Mouse (Mus musculus): ENCODE data around the gene 6430550D23Rik. TPM values are rescaled to one million over a fixed set of nuclear protein-coding genes. Genes with fewer than 3 reads are reported as not detected.

6430550D23Rik gene
- 2.7 TPM for polyA plus RNA-seq (2017; shearing (Covaris generic))

GRCm38 (mm10) chr2:156007888-156008532, at the start of gene 6430550D23Rik, which contains the start of gene Ergic3:
Gene 6430550D23Rik, minus strand, starts transcription at chr2:156007977.
Gene Ergic3, plus strand, starts transcription at chr2:156008045.

DNA sequence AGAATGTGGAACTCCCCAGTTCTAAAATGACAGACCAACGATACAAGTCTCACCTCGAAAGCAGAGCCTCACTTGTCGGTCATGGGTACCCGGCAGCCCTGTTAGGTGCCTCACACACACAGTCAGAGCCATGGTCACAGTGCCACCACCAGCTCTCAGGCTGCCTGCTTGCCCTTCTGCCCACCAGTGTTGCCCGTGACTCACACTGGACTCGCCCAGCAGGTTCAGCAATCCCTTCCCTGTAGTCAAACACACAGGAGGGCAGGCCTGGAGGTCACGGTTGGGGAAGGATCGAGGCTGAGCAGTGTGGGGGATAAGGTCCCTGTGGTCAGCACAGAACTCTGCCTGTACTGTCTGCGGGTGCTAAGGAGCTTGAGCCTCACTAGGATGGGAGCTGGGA, 45.0 kb upstream of the 6430550D23Rik start, which contains the start of gene Fer1l4:
Gene Fer1l4 (minus strand): TSS at position 132 of the 400 bp plus-strand sequence.

GRCm38 (mm10) chr2:155956134-155957059, 51.4 kb downstream of the 6430550D23Rik start, which contains the start of gene Cep250:
Gene Cep250, plus strand, starts transcription at chr2:155956458.

GRCm38 (mm10) chr2:155945124-155945523, 62.7 kb downstream of the 6430550D23Rik start, which contains the start of gene Gdf5:
Gene Gdf5, minus strand, starts transcription at chr2:155945367.

DNA sequence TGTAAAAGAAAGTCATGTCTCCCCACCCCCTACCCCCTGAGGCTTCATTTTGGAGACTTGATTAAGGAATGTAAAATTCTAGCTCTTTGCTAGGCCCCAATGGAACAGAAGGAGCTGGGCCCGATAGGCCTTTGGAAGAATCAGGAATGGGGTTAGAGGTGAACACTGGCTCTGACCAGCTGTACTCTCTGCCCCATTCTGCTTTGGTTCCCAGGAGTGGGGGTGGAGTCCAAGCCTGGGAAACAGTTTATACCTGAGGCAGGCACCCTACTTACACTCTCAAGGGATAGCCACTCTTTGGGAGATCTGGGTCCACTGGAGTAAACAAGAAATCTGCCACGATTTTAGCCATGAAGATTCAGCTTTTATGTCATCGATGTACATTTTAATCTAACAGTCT, 67.1 kb downstream of the 6430550D23Rik start, which contains the start of gene Gm15557:
Gene Gm15557 (plus strand): TSS at position 48 of the 400 bp plus-strand sequence.

DNA sequence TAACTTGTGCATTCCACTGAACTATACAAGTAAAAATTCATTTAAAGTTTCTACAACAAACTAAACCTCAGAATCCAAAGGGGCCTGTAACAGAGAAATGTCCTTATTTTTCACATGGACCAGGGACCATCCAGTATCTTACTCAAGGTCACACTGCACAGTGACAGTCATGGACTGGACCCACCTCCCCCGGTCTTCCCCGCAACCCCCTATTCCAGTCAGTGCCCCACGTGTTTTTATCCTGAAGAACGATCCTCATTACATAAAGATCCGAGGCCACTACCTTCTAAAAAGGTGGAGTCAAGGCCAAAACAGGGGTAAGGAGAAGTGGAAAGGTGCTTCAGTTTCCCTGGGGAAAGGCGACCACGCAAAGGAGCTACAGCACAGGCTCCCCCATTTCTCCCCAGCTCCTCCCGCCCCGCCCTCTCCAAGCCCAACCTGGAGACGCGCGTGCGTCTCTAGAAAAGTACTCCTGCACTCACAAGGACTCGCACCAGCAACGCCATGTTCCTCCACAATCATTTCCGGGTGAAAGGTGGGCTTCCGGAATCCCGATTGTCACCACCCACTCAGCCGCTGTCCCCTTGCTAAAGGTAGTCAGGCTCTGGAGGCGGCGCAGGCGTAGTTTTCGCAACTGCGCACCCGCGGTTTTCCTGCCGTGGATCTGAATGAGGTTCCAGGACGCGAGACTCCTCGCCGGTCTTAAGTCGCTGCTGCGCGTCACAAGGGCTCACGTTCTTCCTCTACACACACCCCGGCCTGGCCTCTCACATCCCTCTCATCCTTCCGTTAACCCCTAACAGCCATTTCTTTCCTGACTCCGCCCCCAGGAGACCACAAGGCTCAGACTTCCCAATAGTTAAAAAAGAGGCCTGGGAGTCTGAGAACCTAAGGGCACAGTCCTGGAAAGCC, 78.0 kb downstream of the 6430550D23Rik start, which contains the start of gene Uqcc1:
Gene Uqcc1 (minus strand): TSS at position 780 of the 912 bp plus-strand sequence.

Other genes starting within 250 kb of the 6430550D23Rik start
- gene Mmp24, start 232.6 kb downstream of the 6430550D23Rik start, polyA plus RNA-seq (2017; shearing (Covaris generic)): 0.09 TPM
- gene BC029722, start 188.6 kb downstream of the 6430550D23Rik start, polyA plus RNA-seq (2017; shearing (Covaris generic)): 37.9 TPM
- gene Eif6, start 181.1 kb downstream of the 6430550D23Rik start, polyA plus RNA-seq (2017; shearing (Covaris generic)): 168 TPM
- gene Fam83c, start 173.1 kb downstream of the 6430550D23Rik start, polyA plus RNA-seq (2017; shearing (Covaris generic)): not detected
- 45.5 TPM for gene Uqcc1, start 77.7 kb downstream of the 6430550D23Rik start, polyA plus RNA-seq (2017; shearing (Covaris generic))
- gene Gm15557, start 67.2 kb downstream of the 6430550D23Rik start, polyA plus RNA-seq (2017; shearing (Covaris generic)): not detected
- gene Gdf5, start 62.6 kb downstream of the 6430550D23Rik start, polyA plus RNA-seq (2017; shearing (Covaris generic)): not detected
- gene Cep250, start 51.5 kb downstream of the 6430550D23Rik start, polyA plus RNA-seq (2017; shearing (Covaris generic)): 19.3 TPM
- gene Ergic3, start 68 bp upstream of the 6430550D23Rik start, polyA plus RNA-seq (2017; shearing (Covaris generic)): 78.5 TPM
- gene Fer1l4, start 45.0 kb upstream of the 6430550D23Rik start, polyA plus RNA-seq (2017; shearing (Covaris generic)): not detected
- 3.5 TPM for gene Spag4, start 57.2 kb upstream of the 6430550D23Rik start, polyA plus RNA-seq (2017; shearing (Covaris generic))
- gene Cpne1, start 104.0 kb upstream of the 6430550D23Rik start, polyA plus RNA-seq (2017; shearing (Covaris generic)): 64.8 TPM
- 54.4 TPM for gene Rbm12, start 104.0 kb upstream of the 6430550D23Rik start, polyA plus RNA-seq (2017; shearing (Covaris generic))
- gene Gm28036, start 119.1 kb upstream of the 6430550D23Rik start, polyA plus RNA-seq (2017; shearing (Covaris generic)): 24.9 TPM
- 119 TPM for gene Romo1, start 136.1 kb upstream of the 6430550D23Rik start, polyA plus RNA-seq (2017; shearing (Covaris generic))
- 38.9 TPM for gene Nfs1, start 136.2 kb upstream of the 6430550D23Rik start, polyA plus RNA-seq (2017; shearing (Covaris generic))
- 1,761 TPM for gene Rbm39, start 172.3 kb upstream of the 6430550D23Rik start, polyA plus RNA-seq (2017; shearing (Covaris generic))
- 97.4 TPM for gene Phf20, start 188.5 kb upstream of the 6430550D23Rik start, polyA plus RNA-seq (2017; shearing (Covaris generic))